Mouse (Mus musculus): ENCODE measurements around the gene 4930539E08Rik.

The 4930539E08Rik gene

DNA sequence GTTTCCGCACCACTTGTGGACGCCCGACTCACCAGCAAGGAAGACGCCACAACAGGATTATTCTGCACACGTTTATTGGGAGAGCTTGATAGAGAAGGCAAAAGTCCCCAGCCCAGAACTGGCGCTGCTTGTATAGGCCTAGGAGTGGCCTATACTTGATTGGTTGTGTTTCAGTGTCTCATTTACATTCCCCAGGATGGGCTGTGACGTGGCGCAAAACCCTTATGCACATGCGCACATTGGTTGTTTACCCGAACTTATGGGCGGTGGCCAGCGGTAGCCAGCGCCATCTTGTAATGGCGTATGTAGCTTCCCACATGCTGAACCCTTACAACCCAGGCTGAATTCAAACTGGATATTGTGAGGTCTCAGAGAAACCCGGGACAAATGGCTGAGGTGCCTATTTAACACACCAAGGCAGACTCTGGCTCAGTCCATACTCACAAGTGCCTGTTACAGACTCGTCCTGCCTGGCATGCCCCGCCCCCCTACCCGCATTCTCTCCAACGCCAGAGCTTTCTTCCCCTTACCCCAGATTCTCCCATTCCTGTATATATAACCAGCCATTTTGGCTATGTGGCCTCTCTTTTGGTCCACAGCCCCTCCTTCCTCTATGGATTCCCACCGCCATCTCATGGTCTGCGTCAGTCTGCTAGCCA is 19.8 kb downstream of the 4930539E08Rik start:
- no peak for DNase-seq (ENCODE audit: low spot score)

GRCm38 (mm10) chr17:28894050-28894767 is 20.9 kb downstream of the 4930539E08Rik start:
- DNase-seq (ENCODE audit: low spot score): no peak

GRCm38 (mm10) chr17:28886266-28886665 is 28.9 kb downstream of the 4930539E08Rik start:
- DNase-seq (ENCODE audit: low spot score): no peak

DNA sequence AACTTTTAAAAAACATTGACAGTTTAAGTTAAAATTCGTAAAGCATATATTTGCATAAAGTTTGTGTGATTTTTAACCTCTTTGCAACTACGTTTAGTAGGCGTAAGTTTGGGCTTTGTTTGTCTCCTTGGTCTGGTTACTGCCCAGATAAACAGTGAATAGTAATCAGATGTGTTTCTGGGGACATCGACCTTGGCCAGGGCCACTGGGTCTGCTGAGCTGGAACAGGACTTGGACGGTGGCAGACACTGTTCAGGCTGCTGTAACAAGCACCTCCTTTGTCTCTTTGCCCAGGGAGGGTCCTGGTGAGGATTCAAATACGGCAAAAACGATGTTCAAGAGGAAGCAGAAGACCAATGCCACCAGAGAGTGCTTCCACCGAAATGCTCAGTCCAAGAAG is 29.9 kb downstream of the 4930539E08Rik start:
- DNase-seq (ENCODE audit: low spot score): no peak

DNA sequence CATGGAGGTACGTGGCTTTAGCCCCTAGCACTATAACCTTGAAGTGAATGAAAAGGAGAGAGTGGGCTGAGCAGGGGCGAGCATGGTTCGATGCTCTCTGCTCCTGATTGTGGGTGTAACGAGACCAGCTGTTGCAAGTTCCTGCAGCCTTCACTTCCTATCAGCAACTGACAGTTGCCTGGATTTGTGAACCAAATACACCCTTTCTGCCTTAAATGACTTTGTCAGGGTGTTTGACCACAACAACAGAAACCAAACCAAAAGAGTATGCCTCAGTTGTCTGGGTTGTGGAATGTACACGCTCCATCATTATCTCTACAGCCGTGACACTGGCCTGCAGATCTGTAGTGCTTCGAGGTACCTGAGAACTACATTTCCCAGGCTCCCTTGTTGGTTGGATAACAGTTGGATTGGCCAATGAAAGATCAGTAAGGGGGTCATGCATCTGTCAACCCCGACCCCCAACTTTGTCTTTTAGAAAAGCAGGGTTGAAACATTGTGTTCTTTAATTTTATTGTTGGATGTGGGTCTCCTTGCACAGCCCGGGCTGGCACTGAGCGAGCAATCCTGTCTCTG is 31.1 kb downstream of the 4930539E08Rik start:
- no peak for DNase-seq (ENCODE audit: low spot score)

GRCm38 (mm10) chr17:28882810-28883209 is 32.3 kb downstream of the 4930539E08Rik start:
- no peak for DNase-seq (ENCODE audit: low spot score)

DNA sequence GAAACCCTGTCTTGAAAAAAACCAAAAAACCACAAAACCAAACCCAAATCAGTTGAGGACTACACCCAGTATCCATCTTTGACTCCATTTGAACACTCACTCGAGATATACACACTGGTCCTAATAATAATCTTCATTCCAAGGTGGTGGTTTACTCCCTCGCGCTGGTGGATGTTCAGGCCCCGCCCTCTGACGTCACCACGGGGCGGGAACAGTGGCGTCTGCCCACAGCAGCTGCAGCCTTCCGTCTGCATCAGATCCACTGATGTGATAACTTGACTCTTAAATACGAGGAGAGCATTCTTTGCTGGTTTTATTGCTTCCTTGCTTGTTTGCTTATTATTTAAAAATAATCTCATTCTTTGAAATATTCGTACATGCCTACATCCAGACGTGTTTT is 32.8 kb downstream of the 4930539E08Rik start:
- no peak for DNase-seq (ENCODE audit: low spot score)

DNA sequence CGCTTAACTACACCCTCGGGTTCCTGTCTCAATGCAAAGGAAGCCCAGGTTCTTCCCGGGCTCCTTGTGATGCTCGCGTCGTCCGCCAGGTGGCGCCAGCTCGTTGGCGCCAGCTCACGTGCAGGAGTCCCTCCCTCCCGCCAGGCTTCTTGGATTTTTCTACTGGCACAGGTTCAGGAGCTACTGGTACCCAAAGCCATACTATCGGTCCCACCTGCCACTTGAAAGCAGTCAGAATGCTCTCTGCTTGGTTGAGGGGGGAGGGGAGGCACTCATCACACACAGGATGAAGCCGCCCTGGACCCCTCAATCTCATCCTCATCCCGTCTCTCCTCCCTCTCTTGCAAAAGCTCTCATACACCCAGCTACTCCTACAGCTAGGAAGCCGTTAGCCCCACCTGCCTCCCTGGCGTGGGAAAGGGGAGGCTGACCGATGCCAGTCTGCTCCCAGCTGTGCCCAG is 35.2 kb downstream of the 4930539E08Rik start:
- no peak for DNase-seq (ENCODE audit: low spot score)

- no peak for DNase-seq (ENCODE audit: low spot score)
Observed at GRCm38 (mm10) chr17:28876821-28877220, 38.3 kb downstream of the 4930539E08Rik start.

GRCm38 (mm10) chr17:28876331-28876730 is 38.8 kb downstream of the 4930539E08Rik start:
- DNase-seq (ENCODE audit: low spot score): no peak

- no peak for DNase-seq (ENCODE audit: low spot score)
Observed at GRCm38 (mm10) chr17:28875316-28875715, 39.8 kb downstream of the 4930539E08Rik start.

- no peak for DNase-seq (ENCODE audit: low spot score)
Observed at GRCm38 (mm10) chr17:28874825-28875224, 40.3 kb downstream of the 4930539E08Rik start.

DNA sequence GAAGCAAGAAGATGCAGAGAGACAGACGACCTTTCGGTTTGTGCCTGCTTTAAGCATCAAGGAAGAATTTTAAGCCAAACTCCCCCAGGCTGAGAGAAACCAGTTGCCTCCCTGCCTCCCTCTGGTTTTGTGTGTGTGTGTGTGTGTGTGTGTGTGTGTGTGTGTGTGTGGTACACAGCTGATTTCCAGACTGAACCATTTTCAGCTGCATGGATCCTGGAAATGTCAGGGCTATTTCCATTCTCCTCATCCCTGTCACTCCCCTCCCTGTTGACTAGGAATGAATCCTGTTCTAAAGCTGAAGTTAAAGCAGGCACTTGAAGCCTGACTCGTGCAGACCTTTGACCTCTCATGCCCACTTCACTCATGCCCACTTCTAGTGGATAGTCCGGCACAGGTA is 40.9 kb downstream of the 4930539E08Rik start:
- DNase-seq (ENCODE audit: low spot score): no peak

DNA sequence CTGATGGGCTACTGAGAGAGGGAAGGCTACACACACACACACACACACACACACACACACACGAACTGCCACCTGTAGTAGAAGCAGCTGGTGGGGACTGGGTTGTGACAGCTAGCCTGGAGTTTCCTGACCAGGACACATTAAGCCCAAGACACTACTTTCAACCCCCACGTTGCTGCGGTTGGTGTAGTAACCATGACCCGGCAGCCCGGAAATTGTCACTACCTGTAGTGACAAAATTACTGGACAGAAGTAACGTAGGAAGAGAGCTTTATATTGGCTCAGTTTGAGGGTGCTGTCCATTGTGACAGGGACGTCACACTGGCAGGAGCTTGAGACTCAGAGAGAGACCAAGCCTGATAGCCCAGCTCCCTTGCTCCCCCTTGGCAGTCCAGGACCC is 42.8 kb downstream of the 4930539E08Rik start:
- no peak for DNase-seq (ENCODE audit: low spot score)

DNA sequence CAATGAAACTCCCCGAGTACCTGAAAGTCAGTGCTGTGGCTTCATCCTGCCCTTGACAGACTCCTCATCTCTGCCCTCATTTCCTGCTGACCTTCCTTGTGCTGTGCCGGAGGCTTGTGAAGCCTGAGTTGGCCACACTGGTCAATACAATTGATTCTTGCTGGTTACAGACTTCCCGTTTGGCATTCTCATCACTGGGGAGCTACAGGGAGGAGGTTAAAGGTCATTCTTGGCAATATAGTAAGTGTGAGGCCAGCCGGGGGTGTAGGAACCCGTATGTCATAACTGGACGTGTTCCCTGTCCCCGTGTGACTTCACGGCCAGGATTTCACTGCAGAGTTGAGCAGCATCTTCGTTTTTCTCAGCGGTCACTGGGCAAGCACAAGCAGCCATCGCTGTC is 43.3 kb downstream of the 4930539E08Rik start:
- no peak for DNase-seq (ENCODE audit: low spot score)

GRCm38 (mm10) chr17:28870435-28870834 is 44.7 kb downstream of the 4930539E08Rik start:
- no peak for DNase-seq (ENCODE audit: low spot score)

DNA sequence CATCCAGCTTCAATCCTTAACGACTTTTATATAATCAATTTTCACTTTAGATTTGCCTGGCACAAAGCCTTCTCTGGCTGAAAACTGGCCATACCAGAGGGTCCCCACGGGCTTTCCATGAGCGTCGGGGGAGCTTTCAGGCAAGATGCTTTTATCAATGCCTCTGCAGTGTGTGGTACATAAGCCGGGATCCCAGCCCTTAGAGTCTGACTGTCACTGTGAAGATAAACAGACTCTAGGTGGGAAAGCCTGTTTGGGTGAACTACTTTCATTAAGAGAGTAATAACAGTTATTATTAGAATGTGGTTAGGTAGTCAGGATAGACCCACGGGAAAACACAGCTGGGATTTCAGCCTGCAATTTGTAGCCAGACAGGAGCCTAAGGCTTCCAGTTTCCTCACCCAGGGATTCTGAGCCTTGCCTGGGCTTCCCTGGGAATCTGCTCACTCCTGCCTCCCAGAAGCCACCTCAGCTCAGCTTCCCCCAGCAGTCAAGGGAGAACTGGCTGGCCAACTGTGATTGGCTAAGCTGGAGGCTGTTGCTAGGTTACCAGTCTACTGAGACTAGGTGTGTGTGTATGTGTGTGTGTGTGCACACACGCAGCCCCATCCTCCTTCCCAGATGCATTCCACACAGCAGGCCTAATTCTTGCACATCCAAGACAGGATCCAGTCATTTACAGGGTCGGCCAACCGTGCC is 45.6 kb downstream of the 4930539E08Rik start:
- DNase-seq (ENCODE audit: low spot score): no peak

- no peak for DNase-seq (ENCODE audit: low spot score)
Observed at GRCm38 (mm10) chr17:28867381-28867780, 47.7 kb downstream of the 4930539E08Rik start.

- no peak for DNase-seq (ENCODE audit: low spot score)
Observed at GRCm38 (mm10) chr17:28866921-28867320, 48.2 kb downstream of the 4930539E08Rik start.

- no peak for DNase-seq (ENCODE audit: low spot score)
Observed at GRCm38 (mm10) chr17:28864464-28864863, 50.7 kb downstream of the 4930539E08Rik start.

GRCm38 (mm10) chr17:28863926-28864325 is 51.2 kb downstream of the 4930539E08Rik start:
- DNase-seq (ENCODE audit: low spot score): no peak

- DNase-seq (ENCODE audit: low spot score): no peak
Observed at GRCm38 (mm10) chr17:28858205-28858604, 56.9 kb downstream of the 4930539E08Rik start, which contains the start of gene Pnpla1. Gene Pnpla1 (plus strand): TSS chr17:28858411.

DNA sequence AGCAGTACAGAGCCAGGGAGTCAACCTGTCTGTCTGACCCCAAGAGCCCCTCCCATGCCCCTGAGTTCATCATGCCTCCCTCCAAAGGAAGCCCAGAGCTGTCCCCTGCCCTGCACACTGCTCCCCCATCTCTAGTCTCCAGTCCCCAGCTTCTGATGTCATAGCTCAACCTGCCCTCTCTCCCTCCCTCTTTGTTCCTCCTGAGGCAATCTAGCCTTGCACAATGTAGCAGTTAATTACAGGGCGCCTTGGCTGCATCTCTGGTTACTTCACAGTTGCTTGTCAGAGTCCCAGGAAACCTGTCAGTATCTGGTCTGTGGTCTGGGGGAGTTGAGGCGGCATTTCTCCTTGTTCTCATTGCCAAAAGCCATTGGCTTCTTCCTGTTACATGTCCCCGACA is 59.1 kb downstream of the 4930539E08Rik start:
- no peak for DNase-seq (ENCODE audit: low spot score)
